Mouse (Mus musculus) cerebral cortex, adult 2 months (tissue): Measurements from ENCODE around the gene Senp1.

Experiments used
- WGBS: fragments of 180-500 bp; shearing (Covaris S2); methylation state at CpG from one replicate; pipeline ENCODE4 v1.1.7; 2018; 5-methylcytosine and 5-hydroxymethylcytosine counted together

The Senp1 gene

GRCm38 (mm10) chr15:98093121-98094011 is at the start of gene Senp1:
Gene Senp1, minus strand, starts transcription at chr15:98093744.
- WGBS: under 1% methylated on average over 58 of the region's 58 CpGs

- WGBS: 60% methylated on average over 10 of the region's 10 CpGs
Measured at GRCm38 (mm10) chr15:98142515-98142914, 49.0 kb upstream of the Senp1 start.

- 84% methylated on average over 5 of the region's 5 CpGs for WGBS
Measured at GRCm38 (mm10) chr15:98140809-98141208, 47.3 kb upstream of the Senp1 start.

- 78% methylated on average over 7 of the region's 7 CpGs for WGBS
Measured at GRCm38 (mm10) chr15:98139763-98140162, 46.2 kb upstream of the Senp1 start.

- 81% methylated on average over 9 of the region's 9 CpGs for WGBS
Measured at GRCm38 (mm10) chr15:98136871-98137270, 43.3 kb upstream of the Senp1 start.

GRCm38 (mm10) chr15:98135671-98136070 is 42.1 kb upstream of the Senp1 start:
- 87% methylated on average over 13 of the region's 13 CpGs for WGBS

- WGBS: 37% methylated on average over 3 of the region's 3 CpGs
Measured at GRCm38 (mm10) chr15:98134666-98135065, 41.1 kb upstream of the Senp1 start.

GRCm38 (mm10) chr15:98134034-98134433 is 40.5 kb upstream of the Senp1 start:
- 49% methylated on average over 4 of the region's 4 CpGs for WGBS

GRCm38 (mm10) chr15:98133471-98133870 is 39.9 kb upstream of the Senp1 start:
- 76% methylated on average over 3 of the region's 3 CpGs for WGBS

- WGBS: 77% methylated on average over 15 of the region's 15 CpGs
Measured at GRCm38 (mm10) chr15:98131942-98132655, 38.6 kb upstream of the Senp1 start.

GRCm38 (mm10) chr15:98131451-98131850 is 37.9 kb upstream of the Senp1 start:
- WGBS: 82% methylated on average over 7 of the region's 7 CpGs

- 85% methylated on average over 4 of the region's 4 CpGs for WGBS
Measured at GRCm38 (mm10) chr15:98131001-98131400, 37.5 kb upstream of the Senp1 start.

GRCm38 (mm10) chr15:98120831-98121230 is 27.3 kb upstream of the Senp1 start:
- WGBS: 79% methylated on average over 20 of the region's 20 CpGs

GRCm38 (mm10) chr15:98119363-98119762 is 25.8 kb upstream of the Senp1 start:
- 92% methylated on average over 12 of the region's 12 CpGs for WGBS

- WGBS: 88% methylated on average over 5 of the region's 5 CpGs
Measured at GRCm38 (mm10) chr15:98116287-98116686, 22.7 kb upstream of the Senp1 start.

GRCm38 (mm10) chr15:98115779-98116163 is 22.2 kb upstream of the Senp1 start:
- WGBS: 78% methylated on average over 9 of the region's 9 CpGs

GRCm38 (mm10) chr15:98114852-98115778 is 21.6 kb upstream of the Senp1 start:
- WGBS: 72% methylated on average over 10 of the region's 10 CpGs

- WGBS: 79% methylated on average over 10 of the region's 10 CpGs
Measured at GRCm38 (mm10) chr15:98114098-98114851, 20.7 kb upstream of the Senp1 start.

GRCm38 (mm10) chr15:98111791-98112190 is 18.2 kb upstream of the Senp1 start:
- WGBS: 71% methylated on average over 5 of the region's 5 CpGs

- WGBS: 1% methylated on average over 36 of the region's 37 CpGs
Measured at GRCm38 (mm10) chr15:98108297-98109152, 15.0 kb upstream of the Senp1 start.
